Mouse (Mus musculus) CH12.LX (cell line): ENCODE results near the gene Man1b1. TPM values are rescaled to one million over a fixed set of nuclear protein-coding genes. Genes with fewer than 3 reads are reported as not detected.

ENCODE experiments used
- DNase-seq: peaks from one replicate; pipeline ENCODE4 v3.0.0-alpha.2; 2013; ENCODE audit errors: extremely low read depth
- H3K27ac ChIP-seq: 2 replicates; pipeline ENCODE4 v1.5.1; 2012; ENCODE audit warnings: low read depth, mild to moderate bottlenecking, control low read depth, moderate library complexity; ENCODE audit not compliant: insufficient read depth
- H3K27me3 ChIP-seq: replicated peaks from 2 replicates; pipeline ENCODE3; 2012; ENCODE audit warnings: inconsistent platforms
- H3K36me3 ChIP-seq, 2 experiments: replicated peaks in 1 of 2; 2 replicates each; pipeline versions ENCODE3 to v1.6.1; 2012; ENCODE audit warnings: inconsistent platforms in 1 of 2, low read length in 1 of 2, mild to moderate bottlenecking in 1 of 2, mixed read lengths in 1 of 2, moderate library complexity in 1 of 2; ENCODE audit not compliant: control insufficient read depth in 1 of 2, insufficient read depth in 1 of 2
- H3K4me1 ChIP-seq, 2 experiments: 2 replicates each; pipeline ENCODE4 v1.6.1; 2012; ENCODE audit warnings: inconsistent platforms in 1 of 2, moderate library complexity in 1 of 2; ENCODE audit not compliant: insufficient read depth in 2 of 2, control insufficient read depth in 1 of 2
- H3K4me2 ChIP-seq: 2 replicates; pipeline ENCODE4 v1.6.1; 2012; ENCODE audit warnings: low read depth, mild to moderate bottlenecking, control low read depth; ENCODE audit not compliant: poor library complexity, insufficient read depth, severe bottlenecking
- H3K4me3 ChIP-seq, 3 experiments: fragments of 150-350 bp in 1 of 3; sonication (generic) in 1 of 3; replicated peaks in 1 of 3; 2 replicates each; pipeline versions ENCODE3 to v1.5.1; 2011 to 2012; ENCODE audit warnings: low read depth in 2 of 3, low read length in 2 of 3, mild to moderate bottlenecking in 2 of 3, moderate library complexity in 2 of 3, control low read depth in 1 of 3, improper control_type of control experiment in 1 of 3, inconsistent platforms in 1 of 3, mixed read lengths in 1 of 3; ENCODE audit not compliant: poor library complexity in 1 of 3
- H3K79me2 ChIP-seq: replicated peaks from 2 replicates; pipeline ENCODE4 v1.6.1; 2012; ENCODE audit warnings: mild to moderate bottlenecking, moderate library complexity; ENCODE audit not compliant: control insufficient read depth, poor library complexity, insufficient read depth, severe bottlenecking; ENCODE audit errors: extremely low read depth
- H3K9ac ChIP-seq: 2 replicates; pipeline ENCODE4 v1.6.1; 2012; ENCODE audit warnings: low read depth, mild to moderate bottlenecking, control low read depth, moderate library complexity; ENCODE audit not compliant: insufficient read depth
- H3K9me3 ChIP-seq: replicated peaks from 2 replicates; pipeline ENCODE3; 2012; ENCODE audit warnings: low read length, inconsistent platforms, mixed read lengths
- BHLHE40 ChIP-seq: IDR thresholded peaks from 2 replicates; pipeline ENCODE4 v1.6.1; 2011; ENCODE audit warnings: mild to moderate bottlenecking, low read depth, low read length, improper control_type of control experiment
- CHD1 ChIP-seq: IDR thresholded peaks from 2 replicates; pipeline ENCODE4 v1.6.1; 2012; ENCODE audit warnings: low read depth, low read length, improper control_type of control experiment, inconsistent platforms
- CHD2 ChIP-seq: IDR thresholded peaks from 2 replicates; pipeline ENCODE4 v1.6.1; 2011; ENCODE audit warnings: low read length, improper control_type of control experiment
- CTCF ChIP-seq, 2 experiments: IDR thresholded peaks in 1 of 2; conservative IDR thresholded peaks in 1 of 2; 2 replicates each; pipeline ENCODE4 v1.5.1; 2011 to 2012; ENCODE audit warnings: low read depth in 2 of 2, low read length in 2 of 2, improper control_type of control experiment in 1 of 2, inconsistent platforms in 1 of 2, mild to moderate bottlenecking in 1 of 2, moderate library complexity in 1 of 2
- ELF1 ChIP-seq: IDR thresholded peaks from 2 replicates; pipeline ENCODE4 v1.6.1; 2014; ENCODE audit warnings: low read depth, mild to moderate bottlenecking, inconsistent platforms, low read length, improper control_type of control experiment
- EP300 ChIP-seq: IDR thresholded peaks from 2 replicates; pipeline ENCODE4 v1.6.1; 2011; ENCODE audit warnings: low read length, improper control_type of control experiment
- ETS1 ChIP-seq: conservative IDR thresholded peaks from 2 replicates; pipeline ENCODE4 v1.6.1; 2012; ENCODE audit warnings: low read depth, mild to moderate bottlenecking, inconsistent platforms, low read length, improper control_type of control experiment, moderate library complexity
- GABPA ChIP-seq: IDR thresholded peaks from 2 replicates; pipeline ENCODE4 v1.6.1; 2012; ENCODE audit warnings: low read depth, low read length, improper control_type of control experiment, inconsistent platforms; ENCODE audit not compliant: insufficient replicate concordance
- JUN ChIP-seq: IDR thresholded peaks from 2 replicates; pipeline ENCODE4 v1.6.1; 2011; ENCODE audit warnings: low read depth, mild to moderate bottlenecking, low read length, improper control_type of control experiment, moderate library complexity; ENCODE audit not compliant: insufficient read depth
- MAZ ChIP-seq: IDR thresholded peaks from 2 replicates; pipeline ENCODE4 v1.6.1; 2012; ENCODE audit warnings: low read depth, mild to moderate bottlenecking, inconsistent platforms, low read length, improper control_type of control experiment, moderate library complexity
- MXI1 ChIP-seq: IDR thresholded peaks from 2 replicates; pipeline ENCODE4 v1.6.1; 2011; ENCODE audit warnings: mild to moderate bottlenecking, low read depth, low read length, improper control_type of control experiment
- NELFE ChIP-seq: IDR thresholded peaks from 2 replicates; pipeline ENCODE4 v1.6.1; 2011; ENCODE audit warnings: low read depth, low read length, improper control_type of control experiment
- RAD21 ChIP-seq: IDR thresholded peaks from 2 replicates; pipeline ENCODE4 v1.6.1; 2011; ENCODE audit warnings: low read depth, mild to moderate bottlenecking, low read length, improper control_type of control experiment, moderate library complexity
- SMC3 ChIP-seq: IDR thresholded peaks from 2 replicates; pipeline ENCODE4 v1.6.1; 2011; ENCODE audit warnings: low read depth, low read length, improper control_type of control experiment
- TBP ChIP-seq: conservative IDR thresholded peaks from 2 replicates; pipeline ENCODE4 v1.6.1; 2011; ENCODE audit warnings: low read depth, low read length, improper control_type of control experiment
- ZNF384 ChIP-seq: IDR thresholded peaks from 2 replicates; pipeline ENCODE4 v1.6.1; 2012; ENCODE audit warnings: low read depth, low read length, improper control_type of control experiment, inconsistent platforms
- dilution Hi-C: fragments of 300-500 bp; cut with MboI; formaldehyde crosslinking; loops from 2 replicates; pipeline ENCODE4 v1.14.3; 2020; ENCODE audit warnings: low sequenced_read_pairs; ENCODE audit not compliant: extremely low pct_unique_long_range_greater_than_20kb, extremely low pct_ligation_motif_present
- in situ Hi-C: fragments of 300-500 bp; cut with MboI; formaldehyde crosslinking; loops from 3 replicates; pipeline ENCODE4 v1.14.3; 2019; ENCODE audit warnings: low sequenced_read_pairs, low pct_ligation_motif_present, low pct_unique_long_range_greater_than_20kb, mixed read lengths
- polyA plus RNA-seq: library from polyadenylated mRNA; unstranded; fragments of >175 nt; gene quantifications from 2 replicates; pipeline ENCODE4 v1.2.1, GENCODE M21; 2012; ENCODE audit warnings: low read depth; ENCODE audit not compliant: insufficient read length
- total RNA-seq, 2 experiments: library from RNA; depleted of rRNA; stranded (reverse); fragments of 300-350 nt in 1 of 2; fragments of >200 nt in 1 of 2; gene quantifications; 2 replicates each; pipeline ENCODE4 v1.2.3; 2012 to 2014

Gene Man1b1
- total and polyA plus RNA-seq, 3 experiments, result 39.3 to 68.8 (median 45.7) TPM

DNA sequence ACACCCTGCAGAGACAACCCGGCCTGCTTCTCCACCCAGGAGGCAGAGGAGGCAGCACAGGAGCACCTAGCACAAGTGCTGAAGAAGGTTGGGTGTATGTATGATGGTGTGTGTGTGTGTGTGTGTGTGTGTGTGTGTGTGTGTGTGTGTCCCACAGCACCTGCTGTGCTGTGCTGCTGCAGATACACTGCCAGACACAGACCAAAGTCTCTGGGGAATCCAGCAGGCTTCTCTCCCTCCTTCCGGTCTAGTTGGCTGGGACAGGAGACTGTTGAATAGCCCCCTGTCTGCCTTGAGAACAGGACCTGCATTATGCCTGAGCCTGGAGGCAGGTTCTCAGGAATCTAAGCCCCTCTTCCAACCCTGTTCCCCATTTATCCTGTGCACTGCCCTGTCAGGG, 41.3 kb downstream of the Man1b1 start:
- peak overlapping the region; percentile 86 for H3K4me2 ChIP-seq
- H3K4me3 ChIP-seq, result peak overlapping the region; percentile 68 to 92 (median 75)
- no peak; the same call in 1 of the 2 replicates for TF ChIP-seq MXI1
- TF ChIP-seq JUN, result no peak
- TF ChIP-seq MAZ, result no peak
- no peak for TF ChIP-seq ETS1
- TF ChIP-seq CHD1, result no peak
- TF ChIP-seq ZNF384, result no peak
- TF ChIP-seq ELF1, result 0 out of 2 replicates have a peak, but pooled peaks have one; percentile 5
- H3K9me3 ChIP-seq, result no peaks in the 10 kb centered on the region
- H3K9ac ChIP-seq, result peak overlapping the region; percentile 17; the same call in 1 of the 2 replicates
- peak; percentile 52 for DNase-seq
- no peaks in the 10 kb centered on the region for H3K79me2 ChIP-seq
- in situ Hi-C loops, result no loop called here
- peaks cover 14 to 16% of the 10 kb centered on the region in 2 experiments for H3K4me1 ChIP-seq
- peaks cover 23 to 43% of the 10 kb centered on the region in 2 experiments for H3K36me3 ChIP-seq
- dilution Hi-C loops, result no loop called here
- H3K27ac ChIP-seq, result no peak overlapping the region
- H3K27me3 ChIP-seq, result peaks cover 14% of the 10 kb centered on the region

GRCm38 (mm10) chr2:25376589-25376988, 44.5 kb downstream of the Man1b1 start:
- Histone ChIP-seq H3K4me3 (no peak overlapping the region), H3K27ac (no peak overlapping the region), H3K9me3 (no peaks in the 10 kb centered on the region), H3K27me3 (no peaks in the 10 kb centered on the region), H3K79me2 (no peaks in the 10 kb centered on the region), H3K4me2 (no peak overlapping the region), H3K36me3 (peaks cover 23 to 47% of the 10 kb centered on the region in 2 experiments), H3K4me1 (peaks cover 12 to 16% of the 10 kb centered on the region in 2 experiments), H3K9ac (no peak overlapping the region)
- TF ChIP-seq RAD21 (peak; percentile 70), SMC3 (peak; percentile 74), CTCF (conservative IDR thresholded peaks at IDR 0.05 in 1 of 2, IDR thresholded peaks at IDR 0.05 in 1 of 2; ENCODE audit: low read depth in 2 of 2, low read length in 2 of 2) (peak; percentile 83 to 84), NELFE (no peak), BHLHE40 (no peak)
- in situ Hi-C loops (no loop called here), dilution Hi-C loops (no loop called here)
- peak; percentile 51 for DNase-seq

DNA sequence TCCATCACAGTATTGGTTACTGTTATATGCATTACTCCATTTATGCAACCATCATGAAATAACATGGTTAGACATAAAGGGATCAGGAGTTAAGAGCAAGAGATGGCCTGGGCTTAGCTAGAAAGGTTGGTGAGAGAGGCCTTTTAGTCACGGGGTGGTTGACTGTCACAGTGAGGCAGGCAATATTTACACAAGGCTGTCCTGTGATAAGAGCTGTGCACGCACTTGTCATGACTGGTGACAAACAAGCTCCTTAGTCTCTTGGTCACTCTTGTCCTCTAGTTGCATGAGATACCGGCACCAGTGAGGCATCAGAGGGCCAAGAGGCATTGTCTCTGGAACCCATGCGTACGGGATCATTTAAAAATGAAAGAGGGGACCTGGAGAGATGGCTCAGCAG, 52.4 kb downstream of the Man1b1 start:
- in situ Hi-C loops, result no loop called here
- H3K36me3 ChIP-seq, result no peaks in the 10 kb centered on the region
- TF ChIP-seq EP300 (no peak), TBP (no peak), NELFE (no peak), GABPA (no peak), CHD2 (no peak), MXI1 (no peak)
- H3K9ac ChIP-seq, result no peak overlapping the region
- H3K27ac ChIP-seq, result no peak overlapping the region
- H3K9me3 ChIP-seq, result no peaks in the 10 kb centered on the region
- no peak for DNase-seq
- H3K4me2 ChIP-seq, result no peak overlapping the region
- dilution Hi-C loops, result no loop called here
- no peak overlapping the region for H3K4me3 ChIP-seq
- H3K4me1 ChIP-seq, result peaks cover 2 to 5% of the 10 kb centered on the region in 2 experiments; a peak in 2 of 4 replicates
- no peaks in the 10 kb centered on the region for H3K79me2 ChIP-seq
- H3K27me3 ChIP-seq, result peaks cover 22% of the 10 kb centered on the region
